Mouse (Mus musculus): ENCODE measurements at regions not wholly inside any gene's neighbourhood (a gene's known extent, or its start where the extent isn't known, plus 50 kb on each side); places are given as distances from the start of the nearest gene placed in this dataset.

- 81% methylated on average over 9 of the region's 9 CpGs for WGBS
- TF ChIP-seq CTCF (IDR thresholded peaks at IDR 0.05; ENCODE audit: control insufficient read depth, insufficient read depth, low read length) (no peak), POLR2A (IDR thresholded peaks at IDR 0.05; ENCODE audit: borderline replicate concordance, control insufficient read depth, low read depth, low read length) (no peak)
- H3K4me3 ChIP-seq (replicated peaks; ENCODE audit: control insufficient read depth, low read depth, low read length): no peak overlapping the region
- H3K4me1 ChIP-seq (ENCODE audit: control insufficient read depth, insufficient read depth, low read length): no peaks in the 10 kb centered on the region
- no peak overlapping the region for H3K27ac ChIP-seq (ENCODE audit: control insufficient read depth, insufficient read depth, low read depth, low read length, poor library complexity)
Observed at GRCm38 (mm10) chr1:77847766-77848615, 333.1 kb upstream of the Epha4 start.

GRCm38 (mm10) chr1:77846039-77846727 is 331.3 kb upstream of the Epha4 start:
- 80% methylated on average over 12 of the region's 12 CpGs for WGBS
- Histone ChIP-seq H3K4me1 (ENCODE audit: control insufficient read depth, insufficient read depth, low read length) (no peaks in the 10 kb centered on the region), H3K4me3 (replicated peaks; ENCODE audit: control insufficient read depth, low read depth, low read length) (no peak overlapping the region), H3K27ac (ENCODE audit: control insufficient read depth, insufficient read depth, low read depth, low read length, poor library complexity) (no peak overlapping the region)
- TF ChIP-seq CTCF (IDR thresholded peaks at IDR 0.05; ENCODE audit: control insufficient read depth, insufficient read depth, low read length): no peak
- TF ChIP-seq POLR2A (IDR thresholded peaks at IDR 0.05; ENCODE audit: borderline replicate concordance, control insufficient read depth, low read depth, low read length): no peak

- 68% methylated on average over 9 of the region's 9 CpGs for WGBS
- no peak overlapping the region for H3K4me3 ChIP-seq (replicated peaks; ENCODE audit: control insufficient read depth, low read depth, low read length)
- TF ChIP-seq POLR2A (IDR thresholded peaks at IDR 0.05; ENCODE audit: borderline replicate concordance, control insufficient read depth, low read depth, low read length) (no peak), CTCF (IDR thresholded peaks at IDR 0.05; ENCODE audit: control insufficient read depth, insufficient read depth, low read length) (no peak)
- no peak overlapping the region for H3K27ac ChIP-seq (ENCODE audit: control insufficient read depth, insufficient read depth, low read depth, low read length, poor library complexity)
- no peaks in the 10 kb centered on the region for H3K4me1 ChIP-seq (ENCODE audit: control insufficient read depth, insufficient read depth, low read length)
Observed at GRCm38 (mm10) chr1:77840672-77841071, 325.8 kb upstream of the Epha4 start.

- no peak overlapping the region for H3K4me3 ChIP-seq (replicated peaks; ENCODE audit: control insufficient read depth, low read depth, low read length)
- 18% methylated on average over 2 of the region's 2 CpGs for WGBS
- H3K4me1 ChIP-seq (ENCODE audit: control insufficient read depth, insufficient read depth, low read length): no peaks in the 10 kb centered on the region
- TF ChIP-seq CTCF (IDR thresholded peaks at IDR 0.05; ENCODE audit: control insufficient read depth, insufficient read depth, low read length) (no peak), POLR2A (IDR thresholded peaks at IDR 0.05; ENCODE audit: borderline replicate concordance, control insufficient read depth, low read depth, low read length) (no peak)
- H3K27ac ChIP-seq (ENCODE audit: control insufficient read depth, insufficient read depth, low read depth, low read length, poor library complexity): no peak overlapping the region
Observed at GRCm38 (mm10) chr1:77832174-77832573, 317.3 kb upstream of the Epha4 start.

- TF ChIP-seq POLR2A (IDR thresholded peaks at IDR 0.05; ENCODE audit: borderline replicate concordance, control insufficient read depth, low read depth, low read length) (no peak), CTCF (IDR thresholded peaks at IDR 0.05; ENCODE audit: control insufficient read depth, insufficient read depth, low read length) (no peak)
- Histone ChIP-seq H3K4me3 (replicated peaks; ENCODE audit: control insufficient read depth, low read depth, low read length) (no peak overlapping the region), H3K27ac (ENCODE audit: control insufficient read depth, insufficient read depth, low read depth, low read length, poor library complexity) (no peak overlapping the region), H3K4me1 (ENCODE audit: control insufficient read depth, insufficient read depth, low read length) (no peaks in the 10 kb centered on the region)
- WGBS: 47% methylated on average over 5 of the region's 5 CpGs
Observed at GRCm38 (mm10) chr1:77824716-77825387, 310.0 kb upstream of the Epha4 start.

GRCm38 (mm10) chr1:77823801-77824687 is 309.2 kb upstream of the Epha4 start:
- WGBS: 46% methylated on average over 10 of the region's 10 CpGs
- H3K27ac ChIP-seq (ENCODE audit: control insufficient read depth, insufficient read depth, low read depth, low read length, poor library complexity): no peak overlapping the region
- no peak overlapping the region for H3K4me3 ChIP-seq (replicated peaks; ENCODE audit: control insufficient read depth, low read depth, low read length)
- H3K4me1 ChIP-seq (ENCODE audit: control insufficient read depth, insufficient read depth, low read length): no peaks in the 10 kb centered on the region
- no peak for TF ChIP-seq CTCF (IDR thresholded peaks at IDR 0.05; ENCODE audit: control insufficient read depth, insufficient read depth, low read length)
- TF ChIP-seq POLR2A (IDR thresholded peaks at IDR 0.05; ENCODE audit: borderline replicate concordance, control insufficient read depth, low read depth, low read length): no peak

- H3K27ac ChIP-seq (ENCODE audit: control insufficient read depth, insufficient read depth, low read depth, low read length, poor library complexity): no peak overlapping the region
- 67% methylated on average over 2 of the region's 2 CpGs for WGBS
- no peak overlapping the region for H3K4me3 ChIP-seq (replicated peaks; ENCODE audit: control insufficient read depth, low read depth, low read length)
- TF ChIP-seq CTCF (IDR thresholded peaks at IDR 0.05; ENCODE audit: control insufficient read depth, insufficient read depth, low read length) (no peak), POLR2A (IDR thresholded peaks at IDR 0.05; ENCODE audit: borderline replicate concordance, control insufficient read depth, low read depth, low read length) (no peak)
- no peaks in the 10 kb centered on the region for H3K4me1 ChIP-seq (ENCODE audit: control insufficient read depth, insufficient read depth, low read length)
Observed at GRCm38 (mm10) chr1:77820101-77820500, 305.2 kb upstream of the Epha4 start.
